Mouse (Mus musculus) cerebral cortex, adult 2 months (tissue): ENCODE results near the gene Nol6.

ENCODE experiments used
- WGBS: fragments of 180-500 bp; shearing (Covaris S2); methylation state at CpG from one replicate; pipeline ENCODE4 v1.1.7; 2018; 5-methylcytosine and 5-hydroxymethylcytosine counted together

Nol6 gene

GRCm38 (mm10) chr4:41118706-41119292 lies 5.5 kb downstream of the Nol6 start:
- 73% methylated on average over 11 of the region's 11 CpGs for WGBS

- WGBS: 83% methylated on average over 3 of the region's 3 CpGs
These were observed 7.4 kb downstream of the Nol6 start for GRCm38 (mm10) chr4:41116817-41117216.

DNA sequence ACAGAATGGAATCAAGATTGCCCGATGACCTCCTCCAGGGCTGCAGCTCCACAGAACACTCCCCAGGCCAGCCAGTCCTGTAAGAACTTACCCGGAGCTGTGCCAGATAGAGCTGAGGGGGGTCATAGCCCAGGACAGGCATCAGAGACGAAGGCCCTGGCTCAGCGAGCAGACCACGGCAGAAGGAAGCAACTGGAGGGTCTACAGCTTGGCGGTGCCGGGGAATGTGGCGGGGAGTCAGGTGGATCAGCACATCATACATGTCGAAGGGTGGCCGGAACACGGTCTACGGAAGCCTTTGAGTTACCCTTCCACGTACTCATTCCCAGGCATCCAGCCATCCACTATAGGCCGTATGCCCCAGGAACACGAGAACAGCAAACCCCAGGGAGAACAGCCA lies 8.5 kb downstream of the Nol6 start:
- 96% methylated on average over 15 of the region's 15 CpGs for WGBS

- 86% methylated on average over 6 of the region's 6 CpGs for WGBS
These were observed 9.2 kb downstream of the Nol6 start for GRCm38 (mm10) chr4:41115074-41115473.

DNA sequence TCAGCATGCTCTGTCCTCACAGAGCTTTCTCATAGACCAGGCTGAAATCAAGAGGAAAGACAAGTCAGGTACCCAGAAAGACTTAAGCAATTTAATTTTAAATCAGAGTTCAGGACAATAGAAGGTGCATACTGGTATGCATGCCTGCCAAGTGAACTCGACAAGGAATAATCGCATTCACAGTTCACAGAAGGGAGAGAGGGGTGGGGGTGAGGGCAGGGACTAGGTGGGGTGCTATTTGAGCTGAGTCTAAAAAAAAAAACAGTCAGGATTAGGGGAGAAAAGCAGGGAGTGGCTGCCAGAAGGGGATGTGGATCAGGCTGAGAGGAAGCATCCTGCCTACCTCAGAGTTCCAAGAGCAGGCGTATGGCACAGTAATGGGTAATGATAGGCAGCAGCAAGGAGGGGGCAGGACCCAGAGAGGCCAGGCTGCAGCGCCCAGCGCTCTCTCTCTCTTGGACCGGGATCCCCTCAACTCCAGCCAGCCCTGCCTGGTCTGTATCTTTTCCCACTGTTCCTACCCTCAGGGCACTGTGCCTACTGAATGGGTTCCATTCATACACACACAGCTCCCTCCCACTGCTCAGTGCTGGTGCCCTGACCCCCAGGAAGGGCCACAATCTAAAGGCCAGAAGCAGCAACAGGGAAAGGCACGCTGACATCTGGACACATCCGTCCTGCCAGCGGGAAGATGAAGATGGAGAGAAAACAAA lies 9.7 kb downstream of the Nol6 start:
- 73% methylated on average over 9 of the region's 9 CpGs for WGBS

DNA sequence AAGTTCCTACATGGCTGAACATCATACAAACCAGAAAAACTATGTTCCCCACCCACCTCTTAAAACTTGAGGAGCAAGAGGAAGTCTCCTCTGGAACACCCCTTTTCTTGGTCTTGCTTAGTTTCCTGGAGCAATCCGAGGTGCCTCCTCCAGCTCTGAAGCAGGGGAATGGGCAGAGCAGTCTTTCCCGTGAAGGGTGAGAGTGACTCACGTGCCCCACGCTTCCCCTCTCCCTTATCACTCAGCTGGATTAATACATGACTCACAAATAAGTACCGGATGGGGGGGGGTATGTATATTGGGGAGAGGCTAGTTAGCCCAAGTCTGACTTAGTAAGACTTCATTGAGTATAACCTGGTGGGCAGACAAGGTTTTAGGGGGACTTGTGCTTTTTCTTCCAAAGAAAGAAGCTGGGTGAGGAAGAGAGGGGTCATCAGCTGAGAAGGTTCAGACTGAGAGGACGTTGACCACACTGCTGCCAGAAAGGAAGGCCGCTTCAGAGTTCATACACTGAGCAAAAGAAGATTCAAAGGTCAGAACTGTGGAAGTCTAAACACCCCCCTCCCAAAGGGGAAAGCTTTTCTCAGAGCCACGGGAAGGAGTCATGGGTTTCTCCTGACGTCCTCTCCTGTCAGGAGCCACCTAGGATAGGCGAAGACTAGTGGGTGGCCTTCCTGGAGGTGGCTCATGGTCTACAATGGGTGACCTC lies 15.4 kb downstream of the Nol6 start:
- 82% methylated on average over 10 of the region's 10 CpGs for WGBS

- WGBS: 60% methylated on average over 4 of the region's 4 CpGs
These were observed 16.8 kb downstream of the Nol6 start for GRCm38 (mm10) chr4:41107440-41107839.

GRCm38 (mm10) chr4:41100986-41101385 lies 23.3 kb downstream of the Nol6 start:
- WGBS: 55% methylated on average over 1 of the region's 1 CpGs

GRCm38 (mm10) chr4:41098577-41098951 lies 25.7 kb downstream of the Nol6 start:
- WGBS: 20% methylated on average over 11 of the region's 11 CpGs

- WGBS: 3% methylated on average over 42 of the region's 42 CpGs
These were observed 26.2 kb downstream of the Nol6 start, which contains the start of gene Aqp3 for GRCm38 (mm10) chr4:41097871-41098576. Gene Aqp3, minus strand, starts transcription at chr4:41098183.

DNA sequence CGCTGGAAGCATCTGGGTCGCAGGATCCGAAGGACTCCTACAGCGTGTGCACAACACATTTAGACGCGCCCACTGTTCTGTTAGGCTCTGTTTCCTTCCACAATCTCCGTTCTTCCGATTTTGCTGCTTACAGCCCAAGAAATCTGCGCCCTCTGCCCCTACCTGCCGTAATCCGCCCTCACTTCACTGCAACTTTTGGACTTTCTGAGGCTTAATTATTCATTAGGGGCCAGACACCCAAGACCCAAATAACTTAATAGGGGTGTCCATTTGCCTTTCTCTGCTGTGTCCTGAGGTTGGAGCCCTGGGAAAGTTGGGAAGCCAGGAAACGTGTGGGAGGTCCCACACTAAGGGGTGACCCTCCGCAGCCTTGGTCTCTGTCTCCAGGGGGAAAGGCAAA lies 26.9 kb downstream of the Nol6 start:
- WGBS: 69% methylated on average over 13 of the region's 13 CpGs

DNA sequence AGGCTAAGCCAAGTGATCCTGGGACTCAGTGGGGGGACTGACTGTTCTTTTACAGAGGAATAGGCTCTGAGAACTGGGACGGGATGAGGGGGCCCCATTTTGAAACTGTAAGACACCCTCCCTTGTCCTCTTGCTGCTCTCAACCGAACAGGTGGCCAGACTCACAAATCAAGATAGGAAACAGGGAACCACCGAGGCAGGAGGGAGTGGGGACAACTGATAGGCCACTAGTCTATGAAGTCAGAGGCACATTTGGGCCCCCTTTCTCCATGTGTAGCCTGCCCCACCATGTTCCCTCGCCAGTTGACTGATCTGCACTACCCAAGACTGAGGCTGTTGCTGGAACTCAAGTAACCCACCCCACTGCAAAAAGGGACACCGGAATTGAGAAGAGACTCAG lies 27.5 kb downstream of the Nol6 start:
- 88% methylated on average over 5 of the region's 5 CpGs for WGBS

GRCm38 (mm10) chr4:41096169-41096568 lies 28.1 kb downstream of the Nol6 start:
- 72% methylated on average over 8 of the region's 8 CpGs for WGBS

DNA sequence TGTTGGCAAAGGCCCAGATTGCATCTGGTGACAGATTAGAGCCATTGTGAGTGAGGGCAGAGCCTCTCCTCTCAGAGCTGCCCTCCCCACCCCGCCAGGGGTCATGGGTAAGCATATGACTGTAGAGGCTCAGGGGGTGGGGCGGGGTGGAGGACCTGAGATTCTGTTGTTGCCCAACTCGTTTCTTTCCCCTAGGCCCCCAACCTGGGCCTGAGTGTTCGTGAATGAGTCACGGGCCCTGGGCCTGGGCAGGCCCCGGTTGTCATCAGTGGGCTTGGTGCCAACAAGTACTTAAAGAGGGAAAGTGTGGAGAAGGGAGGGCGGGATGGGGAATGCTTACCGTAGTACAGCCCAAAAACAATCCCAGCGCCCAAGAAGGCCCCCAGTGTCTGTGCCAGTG lies 29.9 kb downstream of the Nol6 start:
- WGBS: 64% methylated on average over 9 of the region's 9 CpGs

DNA sequence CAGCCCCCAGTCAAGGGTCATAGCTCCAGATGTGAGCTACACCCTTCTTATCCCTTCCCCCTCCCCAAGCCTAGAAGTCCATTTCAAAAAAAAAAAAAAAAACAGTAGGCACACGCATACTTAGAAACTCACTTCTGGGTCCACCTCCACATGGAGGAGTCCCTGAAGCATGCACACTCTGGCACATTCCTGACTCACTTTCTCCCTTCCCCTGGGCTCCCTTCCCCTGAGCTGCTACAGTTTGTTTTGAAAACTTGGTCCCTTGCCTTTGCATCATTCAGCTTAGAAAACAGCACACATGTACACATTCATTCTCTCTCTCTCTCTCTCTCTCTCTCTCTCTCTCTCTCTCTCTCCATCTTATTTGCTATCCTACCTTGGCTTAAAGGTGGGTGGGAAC lies 31.3 kb downstream of the Nol6 start:
- 50% methylated on average over 1 of the region's 1 CpGs for WGBS

GRCm38 (mm10) chr4:41091391-41091790 lies 32.9 kb downstream of the Nol6 start:
- 56% methylated on average over 3 of the region's 3 CpGs for WGBS

DNA sequence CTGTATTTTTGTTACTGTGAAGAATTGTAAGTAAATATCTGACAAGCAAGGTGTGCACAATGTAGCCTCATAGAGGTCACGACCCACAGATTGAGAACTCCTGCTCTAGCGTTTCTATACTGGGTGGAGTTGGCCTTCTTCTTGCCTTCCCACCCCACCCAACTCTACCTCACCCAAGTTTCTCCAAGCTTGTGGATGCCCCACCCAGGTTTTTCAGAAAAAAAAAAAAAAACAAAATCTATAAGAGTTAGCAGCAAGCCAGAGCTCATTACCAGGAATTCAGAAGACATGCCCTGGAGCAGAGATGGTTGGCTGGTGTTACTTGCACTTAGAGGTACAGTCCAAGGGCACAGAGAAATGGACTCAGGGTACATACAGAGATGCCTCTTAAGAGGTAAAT lies 34.5 kb downstream of the Nol6 start:
- 79% methylated on average over 2 of the region's 2 CpGs for WGBS

DNA sequence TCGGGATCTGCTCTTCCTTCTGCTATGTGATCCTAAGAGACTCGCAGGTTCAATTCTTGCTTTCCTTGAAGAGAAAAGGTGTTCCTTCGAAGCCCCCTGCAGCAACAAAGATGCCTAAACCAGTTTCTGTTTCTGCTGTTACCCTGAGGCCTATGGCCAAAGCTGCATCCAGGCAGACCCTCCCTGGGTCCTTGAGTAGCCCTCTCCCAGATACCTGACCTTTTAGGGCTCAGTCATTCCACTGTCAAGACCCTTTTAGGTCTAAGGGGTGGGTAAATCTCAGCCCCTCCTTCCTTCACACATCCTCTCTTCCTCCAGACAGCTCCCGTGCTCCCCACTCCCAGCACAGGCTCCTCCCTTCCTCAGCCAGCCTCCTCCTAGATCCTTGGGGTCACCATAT lies 35.1 kb downstream of the Nol6 start:
- WGBS: 82% methylated on average over 4 of the region's 4 CpGs

DNA sequence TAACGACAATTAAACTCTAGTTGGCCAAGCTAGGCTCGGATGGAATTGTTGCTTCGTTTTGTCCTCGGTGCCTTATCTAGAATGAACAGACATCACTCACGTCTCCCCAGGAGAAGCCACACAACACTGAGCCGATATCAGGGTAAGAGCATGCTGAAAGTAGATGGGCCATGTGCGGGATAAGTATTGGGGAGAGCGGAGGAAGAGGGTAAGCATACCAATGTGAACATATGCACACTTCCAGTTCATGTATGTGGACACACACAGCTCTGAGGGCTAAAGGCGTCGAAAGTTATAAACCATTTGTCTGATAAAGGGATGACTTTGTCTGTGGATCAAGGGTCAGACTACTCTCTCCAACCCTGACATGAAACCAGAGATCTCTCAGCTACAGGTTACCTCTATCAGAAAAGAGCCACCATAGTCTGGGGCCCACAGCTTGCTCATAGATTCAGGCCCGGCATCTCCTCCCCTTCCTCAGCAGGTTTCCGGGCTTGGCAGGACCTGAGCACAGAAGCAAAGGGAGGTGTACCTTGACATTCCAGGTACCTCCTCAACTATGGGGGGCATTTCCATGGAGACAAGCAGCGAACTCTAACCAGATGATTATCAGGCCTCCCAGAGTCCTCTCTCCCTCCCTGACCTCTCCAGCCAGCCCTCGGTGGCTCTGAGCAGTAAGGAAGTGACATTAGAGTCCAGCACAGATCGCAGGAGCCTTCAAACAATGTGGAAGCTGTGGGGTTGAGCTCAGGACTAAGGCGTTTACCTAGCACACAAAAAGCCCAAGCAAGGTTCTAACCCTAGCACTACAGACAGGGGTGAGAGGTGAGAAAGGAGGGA lies 36.6 kb downstream of the Nol6 start:
- 87% methylated on average over 16 of the region's 16 CpGs for WGBS

DNA sequence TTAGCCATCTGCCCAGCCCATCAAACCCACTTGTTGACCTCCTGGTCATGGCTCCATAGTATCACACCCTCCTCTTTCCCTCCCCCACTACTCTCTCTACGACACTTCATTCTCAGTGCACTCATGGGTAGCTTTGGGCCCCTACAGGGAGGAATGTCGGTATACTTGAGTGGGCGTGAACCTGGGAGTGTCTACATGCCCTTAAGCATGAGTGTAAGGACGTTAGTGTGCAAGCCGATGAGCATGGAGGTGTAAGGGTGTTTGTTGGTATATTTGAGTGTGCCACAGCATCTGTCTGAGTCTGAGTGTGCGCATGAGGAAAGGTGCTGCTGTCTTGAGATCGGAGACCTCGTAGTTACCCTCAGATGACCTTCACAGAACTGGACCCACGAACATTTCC lies 37.3 kb downstream of the Nol6 start:
- WGBS: 84% methylated on average over 9 of the region's 9 CpGs

DNA sequence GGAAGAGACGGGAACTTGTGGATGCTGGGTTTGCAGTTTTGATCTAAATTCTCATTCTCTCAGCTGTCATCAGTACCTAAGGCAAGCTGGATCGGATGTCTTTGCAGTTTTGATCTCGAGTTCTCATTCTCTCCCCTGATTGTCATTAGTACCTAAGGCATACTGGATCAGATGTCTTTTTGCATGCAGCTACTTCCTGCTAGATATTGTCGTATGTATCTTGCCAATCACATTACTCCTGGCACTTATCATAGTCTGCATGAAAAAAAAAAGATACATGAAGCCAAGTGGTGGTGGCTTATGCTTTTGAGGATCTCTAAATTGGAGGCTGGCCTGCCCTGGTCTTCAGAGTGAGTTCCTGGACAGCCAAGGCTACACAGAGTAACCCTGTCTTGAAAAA lies 39.4 kb downstream of the Nol6 start:
- 78% methylated on average over 4 of the region's 4 CpGs for WGBS

GRCm38 (mm10) chr4:41082803-41083202 lies 41.5 kb downstream of the Nol6 start:
- WGBS: 88% methylated on average over 4 of the region's 4 CpGs
